Mouse (Mus musculus) forebrain, embryonic 14.5 days (tissue): ENCODE data around the gene Olfr212. TPM values are rescaled to one million over a fixed set of nuclear protein-coding genes. Genes with fewer than 3 reads are reported as not detected.

ENCODE experiments used
- polyA plus RNA-seq: library from polyadenylated mRNA; unstranded; fragments of >200 nt; fragmentation: Nextera tagmentation; extraction: Ambion mirVana; gene quantifications from 2 replicates; pipeline ENCODE4 v1.2.1, GENCODE M21; 2014

Gene Olfr212
- polyA plus RNA-seq, 1 experiment from 2014 or later = not detected

Other genes starting within 250 kb of the Olfr212 start
- gene Zfand4, start 242.3 kb upstream of the Olfr212 start, polyA plus RNA-seq = 7.4 and 10.3 TPM in 2 replicates
- 47.0 and 49.0 TPM in 2 replicates for gene March8, start 168.5 kb upstream of the Olfr212 start, polyA plus RNA-seq
- 0.50 and 0.74 TPM in 2 replicates for gene Alox5, start 45.3 kb upstream of the Olfr212 start, polyA plus RNA-seq
- gene Olfr211, start 17.4 kb upstream of the Olfr212 start, polyA plus RNA-seq = not detected in 2 replicates
- gene Olfr213, start 31.9 kb downstream of the Olfr212 start, polyA plus RNA-seq = not detected in 2 replicates
- 0.48 and 0.58 TPM in 2 replicates for gene Gm5580, start 44.6 kb downstream of the Olfr212 start, polyA plus RNA-seq
- gene Olfr214, start 47.7 kb downstream of the Olfr212 start, polyA plus RNA-seq = not detected in 2 replicates
- gene Olfr215, start 77.7 kb downstream of the Olfr212 start, polyA plus RNA-seq = not detected in 2 replicates
- gene Zfp422, start 122.5 kb downstream of the Olfr212 start, polyA plus RNA-seq = 258 and 271 TPM in 2 replicates
- 6.6 and 7.1 TPM in 2 replicates for gene Depp1, start 144.1 kb downstream of the Olfr212 start, polyA plus RNA-seq
- 12.7 and 13.8 TPM in 2 replicates for gene Rassf4, start 167.4 kb downstream of the Olfr212 start, polyA plus RNA-seq
- 0.80 and 0.83 TPM in 2 replicates for gene Tmem72, start 210.4 kb downstream of the Olfr212 start, polyA plus RNA-seq